Mouse (Mus musculus) CD4-positive, CD25-positive, alpha-beta regulatory T cell, adult 4 months (primary cell): ENCODE results near the gene Itpr2. TPM values are rescaled to one million over a fixed set of nuclear protein-coding genes. Genes with fewer than 3 reads are reported as not detected.
A peak's percentile ranks its signal among the peaks of the same experiment; 100 is the strongest.

Source experiments
- ATAC-seq: one replicate; pipeline ENCODE4 v1.8.0; 2017
- polyA plus RNA-seq, 2 experiments: library from polyadenylated mRNA; unstranded; fragments of 100-300 nt; shearing (Covaris generic); gene quantifications; one replicate each; pipeline ENCODE4 v1.2.1; 2017

Gene Itpr2
- polyA plus RNA-seq, 2 experiments from 2014 or later, result 69.7 to 84.1 TPM

GRCm38 (mm10) chr6:146411446-146412070 lies 90.5 kb downstream of the Itpr2 start:
- no peak for ATAC-seq

- no peak for ATAC-seq
These were observed 91.6 kb downstream of the Itpr2 start for GRCm38 (mm10) chr6:146410427-146410810.

GRCm38 (mm10) chr6:146409692-146410426 lies 92.2 kb downstream of the Itpr2 start:
- ATAC-seq, result peak; percentile 91

GRCm38 (mm10) chr6:146405380-146405779 lies 96.6 kb downstream of the Itpr2 start:
- ATAC-seq, result no peak

- no peak for ATAC-seq
These were observed 97.1 kb downstream of the Itpr2 start for GRCm38 (mm10) chr6:146404876-146405275.

- ATAC-seq, result no peak
These were observed 97.9 kb downstream of the Itpr2 start for GRCm38 (mm10) chr6:146404156-146404555.

- no peak for ATAC-seq
These were observed 98.9 kb downstream of the Itpr2 start for GRCm38 (mm10) chr6:146402905-146403642.

GRCm38 (mm10) chr6:146397803-146398202 lies 104.2 kb downstream of the Itpr2 start:
- no peak for ATAC-seq

- no peak for ATAC-seq
These were observed 105.8 kb downstream of the Itpr2 start for GRCm38 (mm10) chr6:146396253-146396652.

- no peak for ATAC-seq
These were observed 106.4 kb downstream of the Itpr2 start for GRCm38 (mm10) chr6:146395616-146396015.

- no peak for ATAC-seq
These were observed 109.8 kb downstream of the Itpr2 start for GRCm38 (mm10) chr6:146392188-146392587.

GRCm38 (mm10) chr6:146390159-146390558 lies 111.9 kb downstream of the Itpr2 start:
- ATAC-seq, result no peak

GRCm38 (mm10) chr6:146388010-146388409 lies 114.0 kb downstream of the Itpr2 start:
- ATAC-seq, result no peak

- peak; percentile 73 for ATAC-seq
These were observed 114.8 kb downstream of the Itpr2 start for GRCm38 (mm10) chr6:146387039-146387713.

- no peak for ATAC-seq
These were observed 122.8 kb downstream of the Itpr2 start for GRCm38 (mm10) chr6:146379263-146379662.

- no peak for ATAC-seq
These were observed 130.5 kb downstream of the Itpr2 start for GRCm38 (mm10) chr6:146371511-146371910.

GRCm38 (mm10) chr6:146366180-146366579 lies 135.8 kb downstream of the Itpr2 start:
- ATAC-seq, result no peak

GRCm38 (mm10) chr6:146357911-146358310 lies 144.1 kb downstream of the Itpr2 start:
- no peak for ATAC-seq

GRCm38 (mm10) chr6:146352258-146352805 lies 149.7 kb downstream of the Itpr2 start:
- no peak for ATAC-seq

GRCm38 (mm10) chr6:146351816-146352215 lies 150.2 kb downstream of the Itpr2 start:
- no peak for ATAC-seq

- no peak for ATAC-seq
These were observed 154.5 kb downstream of the Itpr2 start for GRCm38 (mm10) chr6:146347568-146347967.

GRCm38 (mm10) chr6:146346545-146347195 lies 155.4 kb downstream of the Itpr2 start:
- ATAC-seq, result no peak
